Comparison of ENCODE assay signal across 22 mouse cellular contexts in genomic region chr15:25468478-25468877, GRCm38 (mm10). TPM values are rescaled to one million over a fixed set of nuclear protein-coding genes. Genes with fewer than 3 reads are reported as not detected.
DNase-seq lines count a peak whose midpoint lies in the region; ATAC-seq lines count a peak whose summit lies in the region.
"Had no signal": no experiment of that assay in that cellular context is flagged by ENCODE, and none has a peak within 500 bp of the region (broad histone marks: within the 10 kb centered on the region; RNA-seq: fewer than 3 reads in every experiment).

No protein-coding gene starts in this region.

- H3K36me3 ChIP-seq in embryonic facial prominence, embryonic 11.5 days (replicated peaks; ENCODE audit: control insufficient read depth, insufficient read depth, low read depth, low read length): no peaks in the 10 kb centered on the region
- H3K36me3 ChIP-seq in embryonic facial prominence, embryonic 10.5 days (replicated peaks): no peaks in the 10 kb centered on the region
- no peaks in the 10 kb centered on the region for H3K36me3 ChIP-seq in midbrain, embryonic 11.5 days (ENCODE audit: control insufficient read depth, insufficient read depth, low read length)
- no peaks in the 10 kb centered on the region for H3K36me3 ChIP-seq in midbrain, embryonic 14.5 days (ENCODE audit: control insufficient read depth, insufficient read depth, low read length)
- no peaks in the 10 kb centered on the region for H3K36me3 ChIP-seq in intestine, embryonic 16.5 days (ENCODE audit: control insufficient read depth, insufficient read depth, low read length)
- H3K36me3 ChIP-seq: embryonic facial prominence, embryonic 15.5 days; forebrain, embryonic 10.5 days; heart, embryonic 15.5 days; hindbrain, embryonic 10.5 days had no signal

- WGBS in embryonic facial prominence, embryonic 11.5 days: 41% methylated on average over 2 of the region's 2 CpGs
- 51% methylated on average over 2 of the region's 2 CpGs for WGBS in embryonic facial prominence, embryonic 10.5 days
- WGBS in midbrain, embryonic 11.5 days: 72% methylated on average over 2 of the region's 2 CpGs
- WGBS in midbrain, embryonic 14.5 days: 83% methylated on average over 2 of the region's 2 CpGs
- whole genome bisulfite sequencing in intestine, embryonic 16.5 days: 71% methylated on average over 2 of the region's 2 CpGs

- H3K4me2 ChIP-seq in embryonic facial prominence, embryonic 11.5 days (ENCODE audit: low read depth, low read length): no peak overlapping the region
- H3K4me2 ChIP-seq in midbrain, embryonic 11.5 days: no peak overlapping the region
- H3K4me2 ChIP-seq in midbrain, embryonic 14.5 days (ENCODE audit: low read length): no peak overlapping the region
- no peak overlapping the region for H3K4me2 ChIP-seq in intestine, embryonic 16.5 days (ENCODE audit: low read depth, low read length)
- H3K4me2 ChIP-seq: embryonic facial prominence, embryonic 15.5 days; hindbrain, embryonic 14.5 days had no signal

- H3K9ac ChIP-seq in embryonic facial prominence, embryonic 11.5 days (replicated peaks; ENCODE audit: low read length): no peak overlapping the region
- no peak overlapping the region for H3K9ac ChIP-seq in midbrain, embryonic 11.5 days (ENCODE audit: low read length)
- no peak overlapping the region for H3K9ac ChIP-seq in midbrain, embryonic 14.5 days (replicated peaks; ENCODE audit: low read length)
- no peak overlapping the region for H3K9ac ChIP-seq in intestine, embryonic 16.5 days (ENCODE audit: low read depth, low read length)
- H3K9ac ChIP-seq: embryonic facial prominence, embryonic 15.5 days; heart, embryonic 15.5 days; hindbrain, embryonic 14.5 days had no signal

- no peaks in the 10 kb centered on the region for H3K27me3 ChIP-seq in embryonic facial prominence, embryonic 11.5 days (ENCODE audit: control insufficient read depth, insufficient read depth, low read length)
- no peaks in the 10 kb centered on the region for H3K27me3 ChIP-seq in embryonic facial prominence, embryonic 10.5 days (replicated peaks; ENCODE audit: low read depth, poor library complexity, severe bottlenecking)
- H3K27me3 ChIP-seq in midbrain, embryonic 11.5 days (ENCODE audit: control insufficient read depth, insufficient read depth, low read length): no peaks in the 10 kb centered on the region
- no peaks in the 10 kb centered on the region for H3K27me3 ChIP-seq in midbrain, embryonic 14.5 days (ENCODE audit: control insufficient read depth, insufficient read depth, low read length)
- H3K27me3 ChIP-seq in intestine, embryonic 16.5 days (replicated peaks; ENCODE audit: control insufficient read depth, insufficient read depth, low read length): no peaks in the 10 kb centered on the region
- H3K27me3 ChIP-seq: embryonic facial prominence, embryonic 15.5 days; heart, embryonic 15.5 days had no signal

- no peaks in the 10 kb centered on the region for H3K9me3 ChIP-seq in embryonic facial prominence, embryonic 11.5 days (replicated peaks; ENCODE audit: control insufficient read depth, low read length)
- no peaks in the 10 kb centered on the region for H3K9me3 ChIP-seq in embryonic facial prominence, embryonic 10.5 days
- H3K9me3 ChIP-seq in midbrain, embryonic 11.5 days (ENCODE audit: control insufficient read depth, low read length): no peaks in the 10 kb centered on the region
- H3K9me3 ChIP-seq in midbrain, embryonic 14.5 days (ENCODE audit: control insufficient read depth, low read length): no peaks in the 10 kb centered on the region
- no peaks in the 10 kb centered on the region for H3K9me3 ChIP-seq in intestine, embryonic 16.5 days (ENCODE audit: control insufficient read depth, low read length)
- H3K9me3 ChIP-seq: embryonic facial prominence, embryonic 15.5 days; forebrain, embryonic 10.5 days; heart, embryonic 15.5 days; hindbrain, embryonic 10.5 days had no signal

- ATAC-seq in embryonic facial prominence, embryonic 11.5 days (replicated peaks; ENCODE audit: insufficient number of reproducible peaks, low FRiP score, low TSS enrichment, low read depth): no peak
- ATAC-seq in midbrain, embryonic 11.5 days (ENCODE audit: low FRiP score): no peak
- no peak for ATAC-seq in midbrain, embryonic 14.5 days (ENCODE audit: low FRiP score, low TSS enrichment)
- peak; percentile 48 for ATAC-seq in granulocyte monocyte progenitor cell, adult 5-6 weeks (replicated peaks; ENCODE audit: poor library complexity, severe bottlenecking)
- ATAC-seq in intestine, embryonic 16.5 days: no peak
- ATAC-seq: CD4-positive, CD25-positive, alpha-beta regulatory T cell, adult 4 months; forebrain, embryonic 14.5 days had no signal

- H3K4me3 ChIP-seq in embryonic facial prominence, embryonic 11.5 days (ENCODE audit: low read depth, low read length): no peak overlapping the region
- H3K4me3 ChIP-seq in embryonic facial prominence, embryonic 10.5 days: no peak overlapping the region
- no peak overlapping the region for H3K4me3 ChIP-seq in midbrain, embryonic 11.5 days (ENCODE audit: low read depth, low read length)
- H3K4me3 ChIP-seq in midbrain, embryonic 14.5 days (replicated peaks; ENCODE audit: low read depth, low read length): no peak overlapping the region
- no peak overlapping the region for H3K4me3 ChIP-seq in intestine, embryonic 16.5 days (ENCODE audit: low read length)
- H3K4me3 ChIP-seq: embryonic facial prominence, embryonic 15.5 days; erythroblast, embryonic 14.5 days; forebrain, embryonic 10.5 days; heart, embryonic 15.5 days; hindbrain, embryonic 10.5 days had no signal

- H3K4me1 ChIP-seq in embryonic facial prominence, embryonic 11.5 days (ENCODE audit: control insufficient read depth, insufficient read depth, low read length): no peaks in the 10 kb centered on the region
- peaks cover 23% of the 10 kb centered on the region for H3K4me1 ChIP-seq in embryonic facial prominence, embryonic 10.5 days
- no peaks in the 10 kb centered on the region for H3K4me1 ChIP-seq in midbrain, embryonic 11.5 days (ENCODE audit: control insufficient read depth, insufficient read depth, low read length)
- H3K4me1 ChIP-seq in midbrain, embryonic 14.5 days (ENCODE audit: control insufficient read depth, insufficient read depth, low read length): no peaks in the 10 kb centered on the region
- peaks cover 2% of the 10 kb centered on the region; the same call in 1 of the 2 replicates for H3K4me1 ChIP-seq in intestine, embryonic 16.5 days (ENCODE audit: control insufficient read depth, insufficient read depth, low read length)
- H3K4me1 ChIP-seq: forebrain, embryonic 10.5 days; heart, embryonic 15.5 days; hindbrain, embryonic 10.5 days had no signal

- peak; percentile 54 for DNase-seq in embryonic facial prominence, embryonic 11.5 days (ENCODE audit: low spot score)
- no peak for DNase-seq in embryonic facial prominence, embryonic 10.5 days (ENCODE audit: low spot score)
- peak; percentile 62 for DNase-seq in midbrain, embryonic 11.5 days (ENCODE audit: low spot score, missing footprints)
- no peak for DNase-seq in midbrain, embryonic 14.5 days
- peak; percentile 13 to 24 for DNase-seq in thymus, postnatal 10 days (ENCODE audit: low spot score in 2 of 2)
- DNase-seq in right cerebral cortex, postnatal 14 days: no peak
- DNase-seq: adrenal gland, postnatal 10 days; B cell, adult 2 months; cerebellum, adult 11 months; cerebellum, adult 8-10 months; cerebellum, postnatal 14 days; heart, postnatal 14 days had no signal

- H3K27ac ChIP-seq in embryonic facial prominence, embryonic 11.5 days (replicated peaks; ENCODE audit: low read depth, low read length): no peak overlapping the region
- H3K27ac ChIP-seq in embryonic facial prominence, embryonic 10.5 days (replicated peaks): no peak overlapping the region
- no peak overlapping the region for H3K27ac ChIP-seq in midbrain, embryonic 11.5 days (ENCODE audit: low read depth, low read length)
- no peak overlapping the region for H3K27ac ChIP-seq in midbrain, embryonic 14.5 days (replicated peaks; ENCODE audit: low read depth, low read length)
- no peak overlapping the region for H3K27ac ChIP-seq in intestine, embryonic 16.5 days (ENCODE audit: low read length)
- H3K27ac ChIP-seq: embryonic facial prominence, embryonic 15.5 days; forebrain, embryonic 10.5 days; heart, embryonic 15.5 days; hindbrain, embryonic 10.5 days; hindbrain, embryonic 14.5 days had no signal

RNA-seq across cellular contexts. Expression of gene Basp1, which starts 54.9 kb away (rescaled TPM):
- 113 and 141 TPM in 2 replicates for polyA plus RNA-seq in embryonic facial prominence, embryonic 11.5 days (2014; fragmentation: Nextera tagmentation; extraction: Ambion mirVana)
- 48.4 and 50.7 TPM in 2 replicates for polyA plus RNA-seq in embryonic facial prominence, embryonic 10.5 days (2016; fragmentation: Nextera tagmentation; extraction: Ambion mirVana)
- 186 and 217 TPM in 2 replicates for polyA plus RNA-seq in midbrain, embryonic 11.5 days (2014; fragmentation: Nextera tagmentation; extraction: Ambion mirVana)
- polyA plus RNA-seq in midbrain, embryonic 14.5 days (2014; fragmentation: Nextera tagmentation; extraction: Ambion mirVana): 227 and 382 TPM in 2 replicates
- total RNA-seq in granulocyte monocyte progenitor cell, adult 5-6 weeks (2014; fragmentation: Nextera tagmentation): 0.39 and 2.7 TPM in 2 replicates
- 2.7 and 5.2 TPM in 2 replicates for total RNA-seq in granulocyte monocyte progenitor cell, adult 5-6 weeks (2017)
- 6.5 and 7.6 TPM in 2 replicates for polyA plus RNA-seq in intestine, embryonic 16.5 days (2015; fragmentation: Nextera tagmentation; extraction: Ambion mirVana)

Comparison
In these comparisons a context has a peak if more than half of its experiments do, and no peak if none do; other contexts are left out.
1. DNase-seq: peak in embryonic facial prominence, embryonic 11.5 days (single experiment), midbrain, embryonic 11.5 days (single experiment) and thymus, postnatal 10 days (2 of 2); none in embryonic facial prominence, embryonic 10.5 days (single experiment), midbrain, embryonic 14.5 days (single experiment) and right cerebral cortex, postnatal 14 days (single experiment).